Mouse (Mus musculus) megakaryocyte progenitor cell, adult 5-6 weeks (primary cell): ENCODE measurements around the gene Cisd1. TPM values are rescaled to one million over a fixed set of nuclear protein-coding genes. Genes with fewer than 3 reads are reported as not detected.

ENCODE experiments used
- ATAC-seq: replicated peaks from 2 replicates; pipeline ENCODE4 v1.8.0; 2016; ENCODE audit warnings: mild to moderate bottlenecking, moderate TSS enrichment, inconsistent platforms; ENCODE audit not compliant: poor library complexity
- total RNA-seq, 2 experiments: library from RNA; stranded (forward) in 1 of 2; stranded (reverse) in 1 of 2; fragments of 157-497, 149-512 nt in 1 of 2; fragments of 200-1000 nt in 1 of 2; gene quantifications; 2 replicates each; pipeline versions ENCODE4 v1.2.3 to v1.2.4; 2015 to 2017

The Cisd1 gene
- total RNA-seq, 2 experiments from 2014 or later = 14.7 to 36.6 TPM

DNA sequence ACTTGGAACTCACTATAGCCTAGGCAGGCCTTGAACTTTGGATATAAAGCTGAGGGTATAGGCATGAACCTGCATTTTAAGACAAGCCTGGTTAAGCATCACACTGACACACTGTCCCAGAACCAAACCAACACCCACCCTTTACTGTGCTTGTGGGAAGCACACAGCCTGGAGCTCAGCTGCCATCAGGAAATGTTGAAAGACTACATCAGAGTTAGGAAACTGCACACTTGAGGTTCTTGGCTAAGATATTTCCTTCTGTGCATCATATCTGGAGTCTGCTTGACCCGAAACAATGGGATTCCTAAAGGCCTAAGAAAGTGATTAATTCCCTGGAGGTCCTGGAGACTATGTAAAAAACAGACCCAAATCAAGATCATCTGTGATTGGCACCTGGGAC lies 4.5 kb upstream of the Cisd1 start:
- ATAC-seq = peak; percentile 32

GRCm38 (mm10) chr10:71348637-71349280 lies 4.0 kb upstream of the Cisd1 start:
- peak; percentile 13 for ATAC-seq

DNA sequence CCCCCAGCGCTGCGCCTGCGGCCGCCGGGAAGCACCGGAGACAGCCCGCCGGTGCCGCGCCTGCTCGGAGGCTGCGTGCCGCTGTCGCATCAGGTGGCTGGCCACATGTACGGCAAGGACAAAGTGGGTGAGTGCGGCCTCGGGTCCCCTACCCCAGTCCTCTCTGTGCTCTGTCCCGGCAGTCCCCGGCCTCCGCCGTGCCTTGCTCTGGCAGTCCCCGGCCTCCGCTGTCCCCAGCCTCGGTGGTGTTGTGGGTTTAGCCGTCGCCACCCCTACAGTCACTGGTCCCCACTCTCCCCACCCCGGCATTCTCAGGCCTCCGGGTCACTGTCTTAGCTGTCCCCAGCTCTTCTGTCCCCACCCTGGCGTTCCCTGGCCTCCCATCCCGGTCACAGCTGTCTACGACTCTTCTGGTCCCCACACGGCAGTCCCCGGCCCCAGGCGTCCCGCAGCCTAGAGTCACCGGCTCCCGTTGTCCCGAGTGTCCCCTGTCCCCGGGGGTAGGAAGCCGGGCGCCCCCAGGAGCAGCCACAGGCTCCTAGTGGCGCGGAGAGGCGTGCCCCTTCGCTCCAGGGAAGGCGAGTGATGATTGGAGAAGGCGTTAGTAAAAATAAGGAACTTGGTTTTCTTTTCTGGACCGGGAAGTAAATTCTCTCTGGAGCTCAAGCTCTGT lies 3.3 kb upstream of the Cisd1 start:
- ATAC-seq = peak; percentile 27

DNA sequence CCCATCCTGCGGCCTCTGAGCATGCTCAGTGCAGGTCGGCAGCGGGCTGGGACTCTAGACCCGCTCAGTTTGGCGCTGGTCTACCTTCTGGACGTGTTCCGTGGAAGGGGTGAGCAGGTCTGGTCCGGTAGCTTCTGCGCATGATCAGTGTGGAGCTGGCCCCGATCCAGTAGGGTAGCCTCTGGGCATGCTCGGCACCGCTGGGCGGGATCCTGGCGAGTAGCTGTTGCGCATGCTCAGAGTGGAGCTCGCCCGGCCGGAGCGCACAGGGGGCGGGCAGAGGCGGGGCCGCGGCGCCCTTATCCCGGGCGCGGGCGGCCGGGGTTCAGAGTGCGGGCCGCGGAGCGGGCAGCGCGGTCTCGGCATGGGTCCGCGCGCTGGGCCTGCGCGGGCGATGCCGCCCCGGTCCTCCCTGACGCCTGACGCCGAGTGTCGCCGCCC lies 2.8 kb upstream of the Cisd1 start, which contains the start of gene Ipmk:
Ipmk (plus strand) TSS at position 255 of the 441 bp plus-strand sequence.
- ATAC-seq = peak; percentile 45

GRCm38 (mm10) chr10:71346722-71347508 lies 2.2 kb upstream of the Cisd1 start:
- ATAC-seq = peak; percentile 0; the same call in 1 of the 2 replicates

DNA sequence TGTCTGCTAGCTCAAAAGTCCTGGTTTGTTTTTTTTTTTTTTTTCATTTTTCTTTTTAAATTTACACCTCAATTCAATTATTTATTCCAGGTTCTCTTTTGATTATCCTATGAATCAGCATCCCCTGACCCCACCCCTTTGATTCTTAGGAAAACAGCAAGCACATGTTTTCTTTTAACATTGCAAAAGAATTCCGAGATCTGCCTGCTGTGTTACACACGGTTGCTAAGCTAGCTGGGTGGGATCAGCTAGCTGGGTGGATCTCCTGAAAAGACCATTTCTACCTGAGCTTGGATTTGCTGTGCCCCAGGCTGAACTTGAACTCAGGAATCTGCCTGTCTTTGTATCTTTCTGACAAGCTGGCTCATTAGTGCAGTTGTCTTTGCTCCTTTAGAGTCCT lies 1.4 kb upstream of the Cisd1 start:
- no peak for ATAC-seq

DNA sequence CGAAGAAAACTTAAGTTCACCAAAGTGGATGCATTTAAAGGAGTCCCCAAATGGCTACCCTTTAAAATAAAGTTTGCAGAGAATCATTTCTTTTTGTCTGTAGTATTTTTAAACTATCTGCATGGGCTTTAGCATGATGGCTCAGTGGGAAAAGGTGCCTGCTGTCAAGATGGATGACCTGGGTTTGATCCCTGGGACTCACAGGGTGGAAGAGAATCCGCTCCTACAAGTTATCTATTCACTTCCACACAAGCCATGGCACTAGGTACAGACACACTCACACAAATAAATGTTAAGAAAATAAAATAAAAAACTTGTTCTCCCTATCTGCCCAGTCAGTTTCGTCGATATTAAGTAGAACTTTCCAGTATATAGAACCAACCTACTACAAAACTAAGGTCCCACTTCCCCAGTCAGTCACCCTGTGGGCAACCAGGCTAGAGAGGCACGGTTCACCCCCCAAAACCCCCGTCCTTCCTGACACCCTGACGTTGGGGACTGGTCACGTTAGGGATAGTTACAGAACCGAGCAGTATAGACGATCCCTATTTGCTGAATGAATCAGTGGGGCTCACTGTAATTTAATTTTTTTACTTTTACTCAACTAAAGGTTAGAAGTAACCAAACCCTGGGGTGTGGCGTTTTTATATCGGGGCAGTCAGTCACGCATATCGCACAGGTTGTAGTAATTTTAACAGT lies 1.0 kb downstream of the Cisd1 start:
- ATAC-seq = no peak

DNA sequence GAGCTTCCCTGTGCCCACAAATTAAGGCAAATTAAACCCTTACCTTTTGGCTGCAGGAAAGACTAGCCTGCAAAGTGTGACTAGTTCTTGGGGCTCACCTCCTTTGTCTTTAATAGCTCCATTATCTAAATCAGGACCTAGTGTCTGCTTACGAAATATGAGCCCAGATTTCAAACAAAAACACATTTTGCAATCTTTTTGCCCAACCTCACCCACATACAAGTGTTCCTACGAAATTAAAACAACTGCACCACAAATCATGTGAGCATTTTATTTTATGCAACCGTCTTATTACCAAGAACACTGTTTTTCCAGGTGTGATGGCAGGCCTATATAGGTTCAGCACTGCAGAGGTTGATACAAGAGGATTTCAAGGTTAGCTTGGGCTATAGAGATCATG lies 1.6 kb downstream of the Cisd1 start:
- no peak for ATAC-seq

DNA sequence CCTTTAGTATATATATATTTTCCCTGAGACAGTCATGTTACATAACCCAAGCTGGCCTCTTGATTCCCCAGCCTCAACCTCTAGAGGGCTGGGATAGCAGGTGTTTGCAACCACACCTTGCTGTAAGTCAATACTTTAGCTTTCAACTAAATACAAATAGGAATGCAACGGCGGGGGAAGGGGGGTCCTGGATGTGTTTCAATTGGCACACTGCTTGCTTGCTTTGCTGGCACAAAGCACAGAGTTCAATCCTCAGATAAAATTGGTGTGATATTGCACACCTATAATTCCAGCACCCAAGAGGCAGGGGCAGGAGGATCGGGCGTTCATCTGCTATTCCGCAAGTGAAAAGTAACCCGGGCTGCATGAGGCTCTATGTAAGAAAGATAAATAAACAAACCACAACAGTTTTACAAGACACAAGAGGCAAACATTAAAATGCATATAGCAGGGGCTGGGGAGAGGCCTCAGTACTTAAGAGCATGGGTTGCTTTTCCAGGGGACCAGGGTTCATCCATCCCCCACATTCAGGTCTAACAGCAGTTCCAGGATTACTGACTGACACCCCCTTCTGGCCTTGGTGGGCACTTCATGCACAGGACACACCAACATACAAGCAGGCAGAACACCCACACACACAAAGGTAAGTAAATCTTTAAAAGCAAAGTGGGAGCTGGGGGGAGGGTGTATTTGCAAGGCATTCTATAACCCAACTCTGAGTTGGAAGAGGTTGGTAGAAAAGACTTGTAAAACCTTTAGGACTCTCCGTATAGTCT lies 2.5 kb downstream of the Cisd1 start:
- ATAC-seq = peak; percentile 33; the same call in 1 of the 2 replicates

- no peak for ATAC-seq
Measured at GRCm38 (mm10) chr10:71341290-71341689, 3.5 kb downstream of the Cisd1 start.

DNA sequence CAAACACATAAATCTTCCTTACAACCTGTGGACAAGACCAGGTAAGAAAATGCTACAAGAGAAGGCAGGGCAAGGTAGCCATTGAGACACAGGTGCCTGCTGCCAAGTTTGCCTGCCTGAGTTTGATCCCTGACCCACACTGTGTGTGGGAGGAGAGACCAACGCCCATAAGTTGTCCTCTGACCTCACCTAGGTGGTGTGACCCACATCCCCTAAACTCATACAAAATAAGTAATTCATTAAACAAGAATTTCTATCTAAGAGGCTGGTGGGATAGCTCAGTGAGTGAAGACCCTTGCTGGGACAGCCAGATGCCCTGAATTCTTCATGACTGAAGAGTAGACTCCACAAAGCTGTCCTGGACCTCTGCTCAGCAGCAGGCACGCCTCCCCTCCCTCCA lies 4.6 kb downstream of the Cisd1 start:
- no peak for ATAC-seq

DNA sequence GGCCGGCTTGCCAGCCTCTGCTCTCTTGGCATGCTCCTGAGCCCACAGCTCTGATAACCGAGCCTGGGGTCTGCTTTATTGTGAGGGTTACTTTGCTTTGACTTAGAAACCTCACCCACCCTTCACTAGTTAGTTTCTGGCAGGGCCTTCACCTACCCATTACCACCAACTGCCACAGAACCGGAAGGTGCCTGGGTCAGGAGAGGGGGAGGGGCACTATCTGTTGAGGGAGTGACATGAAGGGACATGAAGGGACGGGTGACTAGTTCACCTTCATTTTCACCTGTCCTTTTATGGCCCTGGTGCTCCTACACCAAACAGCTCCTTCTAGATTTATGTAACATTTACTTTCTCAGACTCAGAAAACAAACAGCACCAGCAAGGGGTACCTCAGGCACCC lies 5.3 kb downstream of the Cisd1 start:
- peak; percentile 43 for ATAC-seq

DNA sequence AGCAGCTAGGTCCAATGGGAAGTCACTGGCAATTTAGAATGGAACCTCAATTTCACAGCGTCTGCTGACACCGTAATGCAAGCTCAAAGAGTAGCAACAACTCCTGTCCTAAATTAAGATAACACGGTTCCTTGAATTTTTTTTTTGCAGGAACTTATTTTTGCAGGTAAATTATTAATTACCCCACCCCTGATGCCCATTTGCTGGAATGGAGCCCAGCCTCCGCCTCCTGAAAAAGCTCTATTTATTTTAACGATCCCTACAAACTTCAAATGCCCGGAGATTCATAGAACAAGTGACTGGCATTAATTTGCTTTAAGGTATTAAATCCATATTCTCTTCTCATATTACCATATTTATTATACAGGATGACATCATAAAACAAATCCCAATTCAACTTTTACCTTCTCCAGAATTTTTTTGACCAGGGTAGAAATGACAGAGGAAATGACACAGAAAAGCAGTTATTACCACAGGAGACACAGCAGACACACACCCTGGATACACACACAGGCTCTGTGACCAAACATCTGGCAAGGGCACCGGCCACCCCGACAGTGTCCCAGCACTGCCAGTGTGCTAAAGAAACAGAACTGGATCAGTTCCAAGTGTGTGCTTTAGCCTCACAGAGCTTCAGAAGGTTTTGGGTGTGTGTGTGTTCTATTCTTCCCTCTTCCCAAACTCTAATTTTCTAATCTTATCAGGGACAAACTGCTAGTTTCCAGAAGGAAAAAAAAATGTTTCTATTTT lies 6.4 kb downstream of the Cisd1 start:
- ATAC-seq = peak; percentile 43; the same call in 1 of the 2 replicates

- no peak for ATAC-seq
Measured at GRCm38 (mm10) chr10:71337733-71338132, 7.0 kb downstream of the Cisd1 start.

GRCm38 (mm10) chr10:71332859-71333258 lies 11.9 kb downstream of the Cisd1 start:
- no peak for ATAC-seq

GRCm38 (mm10) chr10:71332376-71332775 lies 12.4 kb downstream of the Cisd1 start:
- peak; percentile 65; the same call in 1 of the 2 replicates for ATAC-seq

GRCm38 (mm10) chr10:71331908-71332307 lies 12.8 kb downstream of the Cisd1 start:
- no peak for ATAC-seq

GRCm38 (mm10) chr10:71330070-71330469 lies 14.7 kb downstream of the Cisd1 start:
- no peak for ATAC-seq

GRCm38 (mm10) chr10:71329295-71329694 lies 15.5 kb downstream of the Cisd1 start:
- no peak for ATAC-seq
